Mouse (Mus musculus) heart, embryonic 11.5 days (tissue): ENCODE results near the gene Mdm2. TPM values are rescaled to one million over a fixed set of nuclear protein-coding genes. Genes with fewer than 3 reads are reported as not detected.

ENCODE experiments used
- ATAC-seq: fragments of 200-750 bp; cut with Nextera tagmentation; replicated peaks from 2 replicates; pipeline ENCODE4 v1.8.0; 2017; ENCODE audit warnings: moderate library complexity; ENCODE audit not compliant: insufficient number of reproducible peaks, low FRiP score, low TSS enrichment
- H3K27ac ChIP-seq: fragments of 300-500 bp; sonication (generic); 2 replicates; pipeline ENCODE4 v1.5.1; 2014; ENCODE audit warnings: mild to moderate bottlenecking, low read depth, low read length
- H3K27me3 ChIP-seq: fragments of 300-500 bp; sonication (generic); 2 replicates; pipeline ENCODE4 v1.6.1; 2014; ENCODE audit warnings: mild to moderate bottlenecking, low read length, mixed read lengths; ENCODE audit not compliant: control insufficient read depth, insufficient read depth
- H3K36me3 ChIP-seq: fragments of 300-500 bp; sonication (generic); 2 replicates; pipeline ENCODE4 v1.6.1; 2014; ENCODE audit warnings: mild to moderate bottlenecking, low read length, moderate library complexity, mixed read lengths; ENCODE audit not compliant: control insufficient read depth, insufficient read depth
- H3K4me1 ChIP-seq: fragments of 300-500 bp; sonication (generic); 2 replicates; pipeline ENCODE4 v1.6.1; 2014; ENCODE audit warnings: low read length; ENCODE audit not compliant: control insufficient read depth, insufficient read depth
- H3K4me2 ChIP-seq: fragments of 300-500 bp; sonication (generic); 2 replicates; pipeline ENCODE4 v1.6.1; 2014; ENCODE audit warnings: mild to moderate bottlenecking, moderate library complexity
- H3K4me3 ChIP-seq: fragments of 300-500 bp; sonication (generic); 2 replicates; pipeline ENCODE4 v1.5.1; 2014; ENCODE audit warnings: low read depth, low read length
- H3K9ac ChIP-seq: fragments of 300-500 bp; sonication (generic); 2 replicates; pipeline ENCODE4 v1.6.1; 2014; ENCODE audit warnings: mild to moderate bottlenecking, low read depth, low read length, moderate library complexity
- H3K9me3 ChIP-seq: fragments of 300-500 bp; sonication (generic); replicated peaks from 2 replicates; pipeline ENCODE4 v1.6.1; 2016; ENCODE audit warnings: low read length; ENCODE audit not compliant: control insufficient read depth
- WGBS: fragments of 180-500 bp; shearing (Covaris S2); extraction: QIAGEN DNeasy Blood & Tissue Kit; methylation state at CpG from one replicate; pipeline ENCODE4 v1.1.7; 2014; ENCODE audit not compliant: insufficient replicate concordance; 5-methylcytosine and 5-hydroxymethylcytosine counted together
- polyA plus RNA-seq: library from polyadenylated mRNA; unstranded; fragments of >200 nt; fragmentation: Nextera tagmentation; extraction: Ambion mirVana; gene quantifications from 2 replicates; pipeline ENCODE4 v1.2.1, GENCODE M21; 2014

Gene Mdm2
- polyA plus RNA-seq, 1 experiment from 2014 or later = 62.2 TPM

- Histone ChIP-seq H3K4me1 (no peaks in the 10 kb centered on the region), H3K27ac (no peak overlapping the region), H3K9me3 (no peaks in the 10 kb centered on the region), H3K9ac (no peak overlapping the region), H3K36me3 (no peaks in the 10 kb centered on the region), H3K4me2 (no peak overlapping the region; the same call in 1 of the 2 replicates), H3K27me3 (no peaks in the 10 kb centered on the region), H3K4me3 (no peak overlapping the region)
- WGBS = 79% methylated on average over 9 of the region's 9 CpGs
- ATAC-seq = no peak
Observed at GRCm38 (mm10) chr10:117642201-117642450, 68.4 kb downstream of the Mdm2 start.

DNA sequence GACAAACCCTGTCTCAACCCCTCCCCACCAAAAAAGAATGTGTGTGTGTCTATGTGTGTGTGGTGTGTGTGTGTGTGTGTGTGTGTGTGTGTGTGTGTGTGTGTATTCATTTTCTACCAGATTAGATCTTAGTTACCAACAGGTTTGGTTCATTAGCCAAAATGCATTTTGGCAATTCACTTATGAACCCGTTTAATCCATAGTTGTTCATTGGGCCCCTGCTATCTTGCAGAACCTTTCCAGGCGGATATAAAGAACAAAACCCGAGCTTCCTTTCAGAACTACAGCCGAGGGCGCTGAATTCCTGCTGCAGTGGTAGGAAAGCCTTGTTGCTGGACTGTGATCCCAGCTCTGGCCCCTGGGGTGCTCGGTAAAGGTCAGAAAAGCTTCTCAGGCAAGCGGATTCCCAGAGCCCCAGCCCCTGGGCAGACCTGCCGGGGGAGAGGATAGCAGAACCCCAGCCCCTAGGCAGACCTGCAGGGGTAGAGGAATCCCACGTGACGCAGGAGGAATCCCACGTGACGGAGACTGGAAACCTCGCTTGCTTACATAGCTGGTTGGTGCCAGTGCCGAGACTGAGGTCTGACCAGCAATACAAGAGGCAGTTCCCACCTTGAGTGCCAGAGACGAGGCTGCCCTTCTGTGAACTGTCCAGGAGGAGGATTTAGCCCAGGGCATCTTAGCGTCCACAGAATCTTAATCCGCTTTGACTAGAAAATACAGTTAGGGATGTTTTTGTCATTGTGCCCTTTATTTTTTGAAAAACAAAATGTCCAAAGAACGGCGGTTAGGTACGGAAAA is 69.0 kb downstream of the Mdm2 start:
- Histone ChIP-seq H3K4me1 (no peaks in the 10 kb centered on the region), H3K27ac (no peak overlapping the region), H3K4me3 (no peak overlapping the region), H3K4me2 (peak overlapping the region; percentile 52), H3K27me3 (no peaks in the 10 kb centered on the region), H3K36me3 (no peaks in the 10 kb centered on the region), H3K9ac (no peak overlapping the region), H3K9me3 (no peaks in the 10 kb centered on the region)
- 53% methylated on average over 20 of the region's 20 CpGs for WGBS
- ATAC-seq = 0 out of 2 replicates have a peak, but pooled peaks have one; percentile 22

DNA sequence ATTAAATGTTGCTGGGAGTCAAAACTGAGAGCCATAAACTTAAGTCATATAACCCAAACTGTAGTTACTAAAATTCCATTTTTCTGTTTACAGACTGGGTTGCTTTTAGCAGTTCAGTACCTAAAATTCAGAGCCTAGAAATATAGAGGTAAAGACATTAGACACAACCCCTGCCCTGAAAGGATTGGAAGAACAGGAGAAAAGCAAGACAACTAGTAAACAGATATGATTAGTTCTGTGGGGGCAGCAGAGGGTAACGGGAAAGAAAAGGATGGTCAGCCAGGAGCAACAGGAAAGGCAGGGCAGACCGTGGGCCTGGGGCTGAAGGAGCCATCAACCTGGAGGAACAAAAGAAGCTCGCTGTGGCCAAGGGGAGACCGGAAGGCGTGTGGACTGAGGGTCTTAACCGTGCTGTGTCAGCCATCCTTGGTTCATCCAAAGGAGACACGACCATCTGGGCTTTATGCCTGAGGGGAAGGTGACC is 69.9 kb downstream of the Mdm2 start:
- Histone ChIP-seq H3K4me3 (no peak overlapping the region), H3K9me3 (no peaks in the 10 kb centered on the region), H3K36me3 (no peaks in the 10 kb centered on the region), H3K9ac (no peak overlapping the region), H3K27me3 (no peaks in the 10 kb centered on the region), H3K4me1 (no peaks in the 10 kb centered on the region), H3K27ac (no peak overlapping the region), H3K4me2 (no peak overlapping the region)
- ATAC-seq = no peak
- WGBS = 72% methylated on average over 7 of the region's 7 CpGs

- ATAC-seq = no peak
- no peak overlapping the region for H3K4me3 ChIP-seq
- no peaks in the 10 kb centered on the region for H3K27me3 ChIP-seq
- no peaks in the 10 kb centered on the region for H3K36me3 ChIP-seq
- H3K9me3 ChIP-seq = no peaks in the 10 kb centered on the region
- peak overlapping the region; percentile 23; the same call in 1 of the 2 replicates for H3K4me2 ChIP-seq
- H3K4me1 ChIP-seq = no peaks in the 10 kb centered on the region
- no peak overlapping the region for H3K27ac ChIP-seq
- H3K9ac ChIP-seq = no peak overlapping the region
- 43% methylated on average over 21 of the region's 21 CpGs for WGBS
Observed at GRCm38 (mm10) chr10:117639899-117640594, 70.5 kb downstream of the Mdm2 start.

DNA sequence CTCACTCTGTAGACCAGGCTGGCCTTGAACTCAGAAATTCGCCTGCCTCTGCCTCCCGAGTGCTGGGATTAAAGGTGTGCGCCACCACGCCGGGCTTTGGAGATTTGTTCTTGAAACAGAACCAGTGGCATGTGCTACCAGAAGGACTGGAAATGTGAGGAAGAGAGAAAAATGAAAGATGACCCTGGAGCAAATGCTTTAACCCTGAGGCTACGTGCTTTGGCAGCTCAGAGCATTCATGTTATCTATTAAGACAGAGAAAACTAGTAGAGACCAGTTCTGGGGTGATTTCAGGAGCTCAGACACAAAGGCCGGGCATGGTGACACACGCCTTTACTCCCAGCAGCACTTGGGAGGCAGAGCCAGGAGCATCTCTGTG is 71.3 kb downstream of the Mdm2 start:
- ATAC-seq = no peak
- 85% methylated on average over 8 of the region's 8 CpGs for WGBS

More for the DNA sequence above, 71.3 kb downstream of the Mdm2 start:
- H3K4me2 ChIP-seq = no peak overlapping the region
- H3K36me3 ChIP-seq = no peaks in the 10 kb centered on the region
- no peaks in the 10 kb centered on the region for H3K4me1 ChIP-seq
- no peaks in the 10 kb centered on the region for H3K9me3 ChIP-seq
- H3K27ac ChIP-seq = no peak overlapping the region
- H3K9ac ChIP-seq = no peak overlapping the region
- no peak overlapping the region for H3K4me3 ChIP-seq
- no peaks in the 10 kb centered on the region for H3K27me3 ChIP-seq

Other genes starting within 250 kb of the Mdm2 start
- gene Cpm, start 81.3 kb downstream of the Mdm2 start, polyA plus RNA-seq = 2.5 and 4.1 TPM in 2 replicates
- gene Slc35e3, start 35.6 kb upstream of the Mdm2 start, polyA plus RNA-seq = 6.9 and 9.4 TPM in 2 replicates
- 56.3 and 68.9 TPM in 2 replicates for gene Nup107, start 81.9 kb upstream of the Mdm2 start, polyA plus RNA-seq
- 137 and 155 TPM in 2 replicates for gene Rap1b, start 135.3 kb upstream of the Mdm2 start, polyA plus RNA-seq